Mouse (Mus musculus) midbrain, postnatal 0 days (tissue): Measurements from ENCODE around the gene Rragd. TPM values are rescaled to one million over a fixed set of nuclear protein-coding genes. Genes with fewer than 3 reads are reported as not detected.

ENCODE experiments used
- ATAC-seq: fragments of 200-750 bp; cut with Nextera tagmentation; 2 replicates; pipeline ENCODE4 v1.8.0; 2017; ENCODE audit warnings: moderate number of reproducible peaks, mild to moderate bottlenecking, moderate TSS enrichment, moderate library complexity; ENCODE audit not compliant: low FRiP score
- DNase-seq: peaks from one replicate; pipeline ENCODE4 v3.0.0-alpha.2; 2015; ENCODE audit warnings: low spot score
- H3K27ac ChIP-seq: fragments of 300-500 bp; sonication (generic); 2 replicates; pipeline ENCODE4 v1.5.1; 2014; ENCODE audit warnings: low read depth, mild to moderate bottlenecking, low read length, mixed read lengths
- H3K27me3 ChIP-seq: fragments of 300-500 bp; sonication (generic); 2 replicates; pipeline ENCODE4 v1.6.1; 2014; ENCODE audit warnings: low read length, control low read depth, mixed read lengths; ENCODE audit not compliant: insufficient read depth
- H3K36me3 ChIP-seq: fragments of 300-500 bp; sonication (generic); 2 replicates; pipeline ENCODE4 v1.6.1; 2014; ENCODE audit warnings: low read length, control low read depth, mixed read lengths; ENCODE audit not compliant: insufficient read depth
- H3K4me1 ChIP-seq: fragments of 300-500 bp; sonication (generic); 2 replicates; pipeline ENCODE4 v1.6.1; 2014; ENCODE audit warnings: mild to moderate bottlenecking, control low read depth, antibody characterized with exemption, low read length, mixed read lengths; ENCODE audit not compliant: insufficient read depth
- H3K4me2 ChIP-seq: fragments of 300-500 bp; sonication (generic); 2 replicates; pipeline ENCODE4 v1.6.1; 2014; ENCODE audit warnings: low read depth, mild to moderate bottlenecking, low read length, mixed read lengths; ENCODE audit not compliant: poor library complexity, severe bottlenecking
- H3K4me3 ChIP-seq: fragments of 300-500 bp; sonication (generic); 2 replicates; pipeline ENCODE4 v1.5.1; 2014; ENCODE audit warnings: low read depth, mild to moderate bottlenecking, low read length, moderate library complexity
- H3K9ac ChIP-seq: fragments of 300-500 bp; sonication (generic); replicated peaks from 2 replicates; pipeline ENCODE4 v1.6.1; 2014; ENCODE audit warnings: mild to moderate bottlenecking, low read length, moderate library complexity, mixed read lengths; ENCODE audit not compliant: poor library complexity, severe bottlenecking
- H3K9me3 ChIP-seq: fragments of 300-500 bp; sonication (generic); 2 replicates; pipeline ENCODE4 v1.6.1; 2016; ENCODE audit warnings: low read length, control low read depth
- CTCF ChIP-seq: IDR thresholded peaks from 2 replicates; pipeline ENCODE4 v1.5.1; 2016; ENCODE audit warnings: antibody characterized with exemption, mild to moderate bottlenecking
- WGBS: fragments of 180-500 bp; shearing (Covaris S2); extraction: QIAGEN DNeasy Blood & Tissue Kit; methylation state at CpG from one replicate; pipeline ENCODE4 v1.1.7; 2014; 5-methylcytosine and 5-hydroxymethylcytosine counted together
- polyA plus RNA-seq: library from polyadenylated mRNA; unstranded; fragments of >200 nt; fragmentation: Nextera tagmentation; extraction: Ambion mirVana; gene quantifications from 2 replicates; pipeline ENCODE4 v1.2.1, GENCODE M21; 2015
- total RNA-seq: library from RNA; depleted of rRNA; stranded (reverse); fragments of >200 nt; gene quantifications from 2 replicates; pipeline ENCODE4 v1.2.3, GENCODE M21; 2014

Rragd gene
- total and polyA plus RNA-seq, 2 experiments from 2014 or later, result 35.0 to 54.9 TPM

DNA sequence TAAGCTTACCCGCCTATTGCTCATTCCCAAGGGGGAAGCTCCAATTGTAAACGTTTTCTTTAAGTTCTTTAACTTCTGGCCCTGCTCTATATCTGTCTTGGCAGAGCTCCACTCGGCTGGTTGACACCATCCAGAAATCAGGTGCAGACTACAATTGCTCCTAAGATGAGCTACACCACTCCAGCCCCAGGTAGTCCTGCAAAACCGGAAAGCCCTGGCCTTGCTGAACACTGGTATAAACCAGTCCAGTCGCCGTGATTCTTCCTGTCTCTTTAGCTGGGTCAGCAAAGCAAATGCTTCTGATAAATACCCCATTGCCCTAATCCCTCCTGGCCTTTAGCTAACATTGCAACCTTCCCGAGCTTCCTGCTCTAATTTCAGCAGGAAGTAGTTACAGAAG lies 78.3 kb downstream of the Rragd start:
- TF ChIP-seq CTCF, result no peak
- no peak for DNase-seq
- H3K4me1 ChIP-seq, result no peaks in the 10 kb centered on the region
- no peaks in the 10 kb centered on the region for H3K9me3 ChIP-seq
- ATAC-seq, result no peak
- no peak overlapping the region for H3K4me3 ChIP-seq
- no peak overlapping the region for H3K9ac ChIP-seq
- H3K4me2 ChIP-seq, result no peak overlapping the region
- no peaks in the 10 kb centered on the region for H3K27me3 ChIP-seq
- no peaks in the 10 kb centered on the region for H3K36me3 ChIP-seq
- WGBS, result 62% methylated on average over 7 of the region's 7 CpGs
- H3K27ac ChIP-seq, result no peak overlapping the region

DNA sequence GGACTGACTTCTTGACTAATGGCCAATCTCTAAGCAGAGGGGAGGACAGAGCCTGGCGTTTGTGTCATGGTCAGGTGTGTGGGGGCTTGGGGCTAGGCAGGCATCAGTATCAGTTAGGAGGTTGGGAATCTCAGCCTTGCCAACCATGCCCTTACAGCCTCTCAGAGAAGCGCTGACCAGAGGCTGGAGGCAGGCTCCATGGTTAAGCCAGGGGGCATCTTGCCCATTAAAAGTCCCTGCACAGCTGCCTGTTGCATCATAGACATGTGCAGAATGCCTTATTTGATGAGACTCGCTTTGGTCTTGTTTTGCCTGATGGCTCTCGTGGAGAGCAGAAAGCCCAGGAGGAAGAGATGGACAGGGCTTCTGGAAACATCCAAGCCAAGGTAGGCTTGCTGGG lies 80.1 kb downstream of the Rragd start, which contains the start of gene Gabrr2:
Gene Gabrr2, plus strand, starts transcription at position 19 of the 400 bp plus-strand sequence.
- DNase-seq (no peak), ATAC-seq (no peak)
- WGBS, result 83% methylated on average over 4 of the region's 4 CpGs
- Histone ChIP-seq H3K36me3 (no peaks in the 10 kb centered on the region), H3K4me3 (no peak within 1 kb of the TSS), H3K9me3 (no peaks in the 10 kb centered on the region), H3K4me2 (no peak within 1 kb of the TSS), H3K27me3 (no peaks in the 10 kb centered on the region), H3K9ac (no peak within 1 kb of the TSS), H3K27ac (no peak within 1 kb of the TSS), H3K4me1 (no peaks in the 10 kb centered on the region)
- TF ChIP-seq CTCF, result no peak

DNA sequence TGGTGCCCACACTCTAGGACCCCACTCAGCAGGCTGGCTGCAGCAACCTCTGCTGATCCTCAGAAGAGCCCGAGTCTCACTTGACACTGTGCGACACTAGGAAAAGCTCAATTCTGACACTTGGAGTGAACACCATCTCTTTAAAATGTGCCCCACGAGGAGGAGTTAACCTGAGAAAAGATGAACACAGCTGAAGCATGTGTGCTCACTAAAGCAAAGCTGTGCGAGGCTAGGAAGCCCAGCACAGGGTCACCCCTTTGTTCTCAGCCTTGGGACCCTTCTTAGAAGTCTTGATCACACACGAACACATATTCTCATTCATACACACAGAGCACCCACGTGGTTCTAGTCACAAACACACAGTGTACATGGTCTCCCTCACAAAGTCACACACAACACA lies 82.1 kb downstream of the Rragd start:
- no peaks in the 10 kb centered on the region for H3K36me3 ChIP-seq
- no peak overlapping the region for H3K27ac ChIP-seq
- no peak overlapping the region for H3K4me3 ChIP-seq
- ATAC-seq (no peak), DNase-seq (no peak)
- 81% methylated on average over 6 of the region's 6 CpGs for WGBS
- no peaks in the 10 kb centered on the region for H3K4me1 ChIP-seq
- no peaks in the 10 kb centered on the region for H3K9me3 ChIP-seq
- H3K27me3 ChIP-seq, result no peaks in the 10 kb centered on the region
- H3K9ac ChIP-seq, result no peak overlapping the region
- no peak for TF ChIP-seq CTCF
- no peak overlapping the region for H3K4me2 ChIP-seq

GRCm38 (mm10) chr4:33066223-33066960 lies 83.6 kb downstream of the Rragd start:
- Histone ChIP-seq H3K36me3 (no peaks in the 10 kb centered on the region), H3K4me1 (no peaks in the 10 kb centered on the region), H3K9ac (no peak overlapping the region), H3K27me3 (no peaks in the 10 kb centered on the region), H3K27ac (no peak overlapping the region), H3K4me3 (no peak overlapping the region), H3K4me2 (no peak overlapping the region), H3K9me3 (no peaks in the 10 kb centered on the region)
- no peak for TF ChIP-seq CTCF
- WGBS, result 42% methylated on average over 14 of the region's 14 CpGs
- no peak for DNase-seq
- ATAC-seq, result no peak

GRCm38 (mm10) chr4:33067331-33067730 lies 84.5 kb downstream of the Rragd start:
- H3K9ac ChIP-seq, result no peak overlapping the region
- WGBS, result 90% methylated on average over 3 of the region's 3 CpGs
- TF ChIP-seq CTCF, result no peak
- H3K4me1 ChIP-seq, result no peaks in the 10 kb centered on the region
- DNase-seq, result no peak
- no peaks in the 10 kb centered on the region for H3K27me3 ChIP-seq
- H3K4me2 ChIP-seq, result no peak overlapping the region
- ATAC-seq, result no peak
- H3K9me3 ChIP-seq, result no peaks in the 10 kb centered on the region
- H3K36me3 ChIP-seq, result no peaks in the 10 kb centered on the region
- H3K4me3 ChIP-seq, result no peak overlapping the region
- H3K27ac ChIP-seq, result no peak overlapping the region

- DNase-seq, result no peak
Measured at GRCm38 (mm10) chr4:33067826-33068225, 85.0 kb downstream of the Rragd start.

More at GRCm38 (mm10) chr4:33067826-33068225, 85.0 kb downstream of the Rragd start:
- H3K4me1 ChIP-seq, result no peaks in the 10 kb centered on the region
- no peak overlapping the region for H3K4me2 ChIP-seq
- no peak overlapping the region for H3K4me3 ChIP-seq
- no peak overlapping the region for H3K9ac ChIP-seq
- H3K9me3 ChIP-seq, result no peaks in the 10 kb centered on the region
- no peak for TF ChIP-seq CTCF
- H3K27me3 ChIP-seq, result no peaks in the 10 kb centered on the region
- no peaks in the 10 kb centered on the region for H3K36me3 ChIP-seq
- no peak overlapping the region for H3K27ac ChIP-seq
- WGBS, result 87% methylated on average over 6 of the region's 6 CpGs
- ATAC-seq, result no peak
